Mouse (Mus musculus) cerebellum, postnatal 25 days (tissue): ENCODE results near the gene Zbtb34.

ENCODE experiments used
- DNase-seq, 2 experiments: peaks; one replicate each; pipeline ENCODE4 v3.0.0; 2021; ENCODE audit warnings: mixed read lengths in 2 of 2

Zbtb34 gene

DNA sequence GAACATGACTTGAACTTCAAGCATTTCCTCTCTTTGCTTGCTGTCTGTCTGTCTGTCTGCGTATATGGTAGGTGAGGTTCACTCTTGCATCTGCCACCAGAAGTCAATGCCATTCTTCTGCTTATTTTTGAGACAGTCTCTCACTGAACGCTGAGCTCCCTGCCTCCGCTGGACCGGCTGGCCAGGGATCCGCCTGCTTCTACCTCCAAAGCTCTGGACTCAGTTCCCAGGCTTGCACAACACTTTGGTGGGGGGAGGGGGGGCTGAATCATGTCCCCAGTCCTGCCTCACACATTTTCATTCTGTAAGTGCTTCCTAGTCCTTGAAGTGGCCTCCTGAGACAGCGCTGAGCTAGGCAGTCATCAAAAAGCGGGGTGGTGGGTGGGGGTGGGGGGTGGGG, 32.0 kb downstream of the Zbtb34 start:
- no peak for DNase-seq

GRCm38 (mm10) chr2:33397036-33397435, 34.1 kb downstream of the Zbtb34 start:
- DNase-seq: no peak

DNA sequence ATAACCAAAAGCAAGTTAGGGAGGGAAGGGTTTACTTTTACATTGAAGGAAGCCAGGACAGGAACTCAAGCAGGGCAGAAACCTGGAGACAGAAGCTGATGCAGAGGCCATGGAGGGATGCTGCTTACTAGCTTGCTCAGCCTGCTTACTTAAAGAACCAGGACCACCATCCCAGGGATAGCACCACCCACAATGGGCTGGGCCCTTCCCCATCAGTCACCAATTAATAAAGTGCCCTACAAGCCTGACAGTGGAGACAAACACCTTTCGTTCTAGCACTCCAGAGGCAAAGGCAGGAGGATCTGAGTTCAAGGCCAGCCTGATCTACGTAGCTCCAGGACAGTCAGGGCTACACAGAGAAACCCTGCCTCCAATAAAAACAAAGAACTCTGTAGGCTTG, 36.1 kb downstream of the Zbtb34 start:
- DNase-seq: no peak

GRCm38 (mm10) chr2:33393951-33394635, 37.0 kb downstream of the Zbtb34 start:
- peak; percentile 75 to 77 for DNase-seq

DNA sequence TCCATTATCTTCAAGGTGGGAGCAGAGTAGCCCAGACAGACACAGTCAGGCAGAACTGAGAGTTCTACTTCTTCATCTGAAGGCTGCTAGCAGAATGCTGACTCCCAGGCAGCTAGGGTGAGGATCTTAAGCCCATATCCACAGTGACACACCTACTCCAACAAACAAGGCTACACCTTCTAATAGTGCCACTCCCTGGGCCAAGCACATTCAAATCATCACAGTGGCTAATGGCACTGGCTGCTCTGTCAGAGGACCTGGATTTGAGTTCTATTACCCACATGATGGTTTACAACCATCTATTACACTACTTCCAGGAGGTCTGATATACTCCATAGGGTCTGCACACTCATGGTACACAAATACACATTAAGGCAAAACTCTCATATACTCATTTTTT, 38.1 kb downstream of the Zbtb34 start:
- DNase-seq: no peak

DNA sequence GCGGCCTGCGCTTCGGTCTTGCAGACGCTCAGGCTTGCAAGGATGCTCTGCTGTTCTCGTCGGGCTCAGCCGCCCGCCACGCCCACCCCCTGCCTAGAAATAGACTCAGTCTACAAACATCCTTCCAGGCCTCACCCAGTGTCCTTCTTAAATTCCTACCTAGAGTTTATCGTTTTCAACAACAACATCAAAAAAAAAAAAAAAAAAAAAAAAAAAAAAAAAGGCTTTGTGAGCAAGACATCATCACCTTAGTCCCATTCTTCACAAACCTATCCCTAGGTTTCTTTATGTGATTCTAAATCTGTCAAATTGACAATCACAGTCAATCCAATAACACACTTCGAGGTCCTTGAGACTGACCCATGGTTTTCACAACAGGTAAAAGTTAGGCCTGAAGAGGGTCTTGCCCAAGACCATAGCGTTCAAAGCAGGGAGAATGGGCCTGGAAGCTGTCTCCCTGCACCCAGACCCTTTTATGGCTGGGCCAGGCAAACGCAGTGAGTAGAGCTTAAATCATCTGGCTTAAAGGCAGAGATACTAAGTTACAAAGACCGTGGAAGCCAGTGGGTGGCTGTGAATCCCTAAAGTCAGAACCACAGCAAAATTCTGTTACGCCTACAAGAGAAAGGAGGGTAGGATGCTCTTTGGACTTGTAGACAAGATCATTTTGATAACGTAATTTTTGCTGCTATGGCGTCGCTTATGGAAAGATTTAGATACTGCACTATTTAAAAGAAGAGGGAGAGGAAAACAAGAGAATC, 59.3 kb downstream of the Zbtb34 start:
- no peak for DNase-seq

- DNase-seq: peak; percentile 99
Observed at GRCm38 (mm10) chr2:33370777-33371647, 60.1 kb downstream of the Zbtb34 start, which contains the start of gene Ralgps1. Gene Ralgps1, minus strand, starts transcription at chr2:33371486.

- no peak for DNase-seq
Observed at GRCm38 (mm10) chr2:33370276-33370776, 60.8 kb downstream of the Zbtb34 start.

DNA sequence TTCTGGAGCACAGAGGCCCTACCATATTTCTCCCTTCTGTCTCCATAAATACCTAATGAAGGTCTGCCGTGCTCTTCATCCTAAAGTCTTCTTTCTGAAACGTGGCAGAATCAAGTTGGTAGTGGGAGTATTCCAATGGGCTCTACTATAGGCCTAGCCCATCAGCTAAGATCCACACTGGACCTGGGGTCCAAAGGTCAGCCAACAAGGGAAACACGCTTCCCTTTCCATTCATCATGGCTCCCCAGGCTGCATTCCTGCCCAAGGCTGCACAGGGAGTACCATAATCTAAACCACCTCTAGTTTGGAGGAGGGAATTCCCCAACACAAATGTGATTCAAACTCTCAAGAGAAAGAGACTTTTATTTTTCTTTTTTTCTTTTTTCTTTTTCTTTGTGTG, 61.7 kb downstream of the Zbtb34 start:
- no peak for DNase-seq

- no peak for DNase-seq
Observed at GRCm38 (mm10) chr2:33368486-33368885, 62.6 kb downstream of the Zbtb34 start.

DNA sequence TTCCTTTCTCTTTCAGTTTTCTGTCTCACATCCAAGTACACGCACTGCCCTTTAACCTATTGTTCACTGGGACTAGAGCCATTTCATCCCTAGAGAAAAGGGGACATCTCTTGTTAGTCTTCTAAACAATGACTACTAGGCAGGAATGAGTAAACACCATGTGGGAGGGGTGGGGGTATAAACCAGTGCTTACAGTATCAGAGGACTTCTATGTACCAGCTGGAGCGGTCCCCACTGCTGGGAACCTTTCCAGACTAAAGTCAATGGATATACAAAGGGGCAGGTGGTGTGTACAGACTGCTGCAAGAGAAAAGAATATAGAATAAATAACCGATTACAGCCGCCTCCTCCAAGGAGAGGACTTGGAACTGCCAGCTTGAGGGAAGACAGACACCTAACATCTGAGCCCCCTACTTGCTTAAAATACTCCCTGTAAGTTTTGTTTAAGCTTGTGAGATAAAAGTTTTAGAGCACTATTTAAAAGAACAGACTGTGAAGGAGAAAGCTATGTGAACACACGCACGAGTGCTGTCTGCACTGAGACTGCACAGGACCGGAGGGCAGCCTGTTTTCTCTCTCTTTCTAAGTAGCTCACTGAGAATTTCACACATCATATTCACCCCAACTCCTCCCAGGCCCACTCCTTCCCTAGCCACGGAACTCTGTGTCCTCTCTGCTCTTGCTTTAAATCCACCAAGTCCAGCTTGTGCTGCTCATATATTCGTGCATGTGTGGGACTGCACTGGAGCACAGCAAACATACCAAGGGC, 65.2 kb downstream of the Zbtb34 start:
- DNase-seq: peak in 1 of 2 experiments; percentile 45

- DNase-seq: no peak
Observed at GRCm38 (mm10) chr2:33364656-33365055, 66.5 kb downstream of the Zbtb34 start.

- no peak for DNase-seq
Observed at GRCm38 (mm10) chr2:33363890-33364289, 67.2 kb downstream of the Zbtb34 start.

GRCm38 (mm10) chr2:33361139-33361716, 69.9 kb downstream of the Zbtb34 start:
- no peak for DNase-seq

GRCm38 (mm10) chr2:33360564-33360963, 70.6 kb downstream of the Zbtb34 start:
- DNase-seq: no peak

DNA sequence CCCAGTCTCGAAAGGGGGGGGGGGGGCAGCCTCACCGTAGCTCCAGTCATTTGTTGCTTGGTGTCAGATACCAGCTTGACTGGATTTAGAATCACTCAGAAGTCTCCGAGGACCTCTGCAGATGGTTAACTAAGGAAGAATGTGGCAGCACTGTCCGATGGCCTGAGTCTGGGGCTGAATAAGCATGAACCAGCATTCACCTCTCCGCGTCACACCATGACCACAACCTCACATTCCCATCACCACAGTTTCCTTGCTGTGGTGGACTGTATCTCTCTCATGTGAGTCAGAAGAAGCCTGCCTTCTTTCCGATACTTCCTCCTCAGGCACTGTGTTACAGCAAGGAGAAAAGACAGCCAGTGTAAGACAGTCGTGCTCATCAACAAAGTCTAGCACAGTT, 71.9 kb downstream of the Zbtb34 start:
- peak in 1 of 2 experiments; percentile 3 for DNase-seq

DNA sequence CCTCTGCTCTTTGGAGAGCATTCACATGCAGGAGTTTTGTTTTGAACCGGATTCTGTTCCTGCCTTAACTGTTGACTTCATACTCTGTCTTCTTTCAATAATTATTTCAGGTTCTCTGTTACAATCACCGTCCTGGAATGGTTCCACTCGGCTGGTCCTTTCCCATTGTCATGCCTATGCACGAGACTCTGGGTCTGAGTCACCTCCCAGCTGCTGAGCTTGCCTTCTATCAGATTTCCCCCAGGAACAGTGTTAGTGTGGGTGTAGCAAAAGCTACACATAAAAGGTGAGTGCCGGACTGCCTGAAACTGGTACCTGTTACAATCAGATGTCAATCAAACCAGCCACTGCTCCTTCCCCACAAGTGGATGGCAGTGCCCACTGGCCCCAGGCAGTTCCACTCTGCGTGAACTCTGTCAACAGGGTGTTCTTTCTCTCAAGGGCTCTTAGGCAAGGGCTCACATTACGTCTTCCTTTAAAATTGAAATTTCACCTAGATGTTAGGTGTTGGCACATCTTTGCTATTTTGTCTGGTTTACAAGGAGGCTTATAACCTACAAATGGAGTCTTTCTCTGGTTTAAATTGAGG, 73.8 kb downstream of the Zbtb34 start:
- DNase-seq: no peak
